Mouse (Mus musculus) right cerebral cortex, adult 2 months (tissue): ENCODE data around the gene D130040H23Rik.
"Not testable (repeated sequence)": the region's sequence is repeated elsewhere in the genome, so short reads cannot be mapped to it uniquely, and the experiment has no call there.

Experiments used
- DNase-seq, 2 experiments: peaks; one replicate each; pipeline ENCODE4 v3.0.0; 2021 to 2022; ENCODE audit warnings: low spot score in 2 of 2

Gene D130040H23Rik

GRCm38 (mm10) chr8:69270386-69271202 lies at the start of gene D130040H23Rik:
Gene D130040H23Rik, plus strand, starts transcription at chr8:69271080.
- DNase-seq = peak; percentile 78 to 86

GRCm38 (mm10) chr8:69242541-69242940 lies 28.3 kb upstream of the D130040H23Rik start:
- DNase-seq = no peak

DNA sequence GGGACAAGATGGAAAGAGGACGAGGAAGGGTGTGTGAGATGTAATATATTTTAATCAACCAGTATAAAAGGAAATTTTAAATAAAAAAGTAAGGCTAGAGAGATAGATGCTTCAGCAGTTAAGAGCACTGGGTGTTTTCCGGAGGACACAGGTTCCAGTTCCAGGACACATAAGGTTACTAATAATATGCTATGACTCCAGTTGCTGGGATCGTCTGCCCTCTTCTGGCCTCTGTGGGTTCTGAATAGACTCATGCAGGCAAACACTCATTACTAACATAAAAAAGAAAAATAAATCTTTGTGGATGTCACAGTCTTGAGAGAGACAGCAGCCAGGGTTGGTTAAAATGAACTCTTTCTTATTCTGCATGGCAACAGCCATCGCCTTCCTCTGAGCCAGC lies 2.4 kb upstream of the D130040H23Rik start:
- peak; percentile 13 to 23 for DNase-seq

- DNase-seq = no peak
These were observed 299 bp downstream of the D130040H23Rik start for GRCm38 (mm10) chr8:69271203-69271554.

GRCm38 (mm10) chr8:69272435-69272834 lies 1.6 kb downstream of the D130040H23Rik start:
- DNase-seq = no peak

DNA sequence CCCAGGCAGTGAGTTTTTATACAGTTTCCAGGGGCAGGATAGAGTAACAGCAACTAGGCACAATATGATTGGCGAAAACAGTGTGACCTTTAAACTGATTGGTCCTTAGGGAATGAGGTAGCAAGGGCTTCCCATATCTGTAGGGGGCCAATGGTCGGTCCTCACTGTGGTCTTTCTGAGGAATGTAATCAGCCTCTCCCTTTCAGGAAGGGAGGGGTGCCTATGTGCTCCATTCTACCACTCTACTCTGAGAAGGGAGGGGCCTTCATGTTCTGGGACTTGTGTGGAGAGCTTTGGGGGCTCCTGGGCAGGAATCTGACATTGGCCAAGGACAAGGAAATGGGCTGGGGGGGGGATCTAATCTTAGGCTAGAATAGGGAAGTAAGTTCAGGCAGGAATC lies 53.9 kb downstream of the D130040H23Rik start:
- DNase-seq = no peak

GRCm38 (mm10) chr8:69328301-69329288 lies 57.7 kb downstream of the D130040H23Rik start:
- DNase-seq = peak; percentile 97 to 98

DNA sequence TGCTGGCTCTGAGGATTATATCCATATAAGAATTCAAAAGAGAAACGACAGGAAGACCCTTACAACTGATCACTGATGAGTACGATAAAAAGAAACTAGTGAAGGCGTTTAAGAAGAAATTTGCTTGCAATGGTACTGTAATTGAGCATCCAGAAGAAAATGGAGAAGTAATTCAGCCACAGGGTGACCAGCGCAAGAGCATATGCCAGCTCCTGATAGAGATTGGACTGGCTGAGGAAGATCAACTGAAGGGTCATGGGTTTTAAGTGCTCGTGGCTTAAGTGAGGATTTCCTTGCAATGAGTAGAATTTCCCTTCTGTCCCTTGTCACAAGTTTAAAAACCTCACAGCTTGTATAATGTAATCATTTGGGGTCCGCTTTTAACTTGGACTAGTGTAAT lies 58.4 kb downstream of the D130040H23Rik start:
- not testable (repeated sequence) for DNase-seq
